Mouse (Mus musculus) myocyte (in vitro differentiated cells): Measurements from ENCODE around the gene Sin3b. TPM values are rescaled to one million over a fixed set of nuclear protein-coding genes. Genes with fewer than 3 reads are reported as not detected.
"Not testable (repeated sequence)": the region's sequence is repeated elsewhere in the genome, so short reads cannot be mapped to it uniquely, and the experiment has no call there.

Experiments
- H3K27me3 ChIP-seq: one replicate; pipeline ENCODE4 v1.6.1; 2011; ENCODE audit not compliant: control insufficient read depth, insufficient read depth, insufficient read length
- H3K36me3 ChIP-seq: one replicate; pipeline ENCODE4 v1.6.1; 2011; ENCODE audit not compliant: control insufficient read depth, insufficient read depth
- H3K4me2 ChIP-seq: one replicate; pipeline ENCODE4 v1.6.1; 2011; ENCODE audit warnings: low read depth, control low read depth
- H3K4me3 ChIP-seq: one replicate; pipeline ENCODE4 v1.5.1; 2011; ENCODE audit warnings: mild to moderate bottlenecking, control low read depth, moderate library complexity
- H3K79me2 ChIP-seq: one replicate; pipeline ENCODE4 v1.6.1; 2011; ENCODE audit not compliant: control insufficient read depth, insufficient read depth
- H3ac ChIP-seq: one replicate; pipeline ENCODE4 v1.6.1; 2011; ENCODE audit not compliant: control insufficient read depth, insufficient read length
- CEBPB ChIP-seq: IDR thresholded peaks from 2 replicates; pipeline ENCODE4 v1.6.1; 2011; ENCODE audit warnings: mild to moderate bottlenecking, moderate library complexity; ENCODE audit not compliant: poor library complexity, insufficient read depth, severe bottlenecking
- E2F4 ChIP-seq: IDR thresholded peaks from one replicate; pipeline ENCODE4 v1.6.1; 2011; ENCODE audit warnings: mild to moderate bottlenecking, control low read depth, moderate library complexity; ENCODE audit not compliant: insufficient read depth
- MAX ChIP-seq: IDR thresholded peaks from one replicate; pipeline ENCODE4 v1.6.1; 2011; ENCODE audit warnings: low read depth, mild to moderate bottlenecking, control low read depth
- MYOD1 ChIP-seq, 3 experiments: IDR thresholded peaks; one replicate each; pipeline ENCODE4 v1.6.1; 2011; ENCODE audit warnings: control low read depth in 2 of 3, low read depth in 2 of 3, mild to moderate bottlenecking in 2 of 3, moderate library complexity in 1 of 3; ENCODE audit not compliant: insufficient read length in 2 of 3, control insufficient read depth in 1 of 3
- MYOG ChIP-seq, 3 experiments: IDR thresholded peaks; one replicate each; pipeline ENCODE4 v1.6.1; 2011; ENCODE audit warnings: control low read depth in 2 of 3, low read depth in 2 of 3, mild to moderate bottlenecking in 2 of 3; ENCODE audit not compliant: insufficient read length in 2 of 3, control insufficient read depth in 1 of 3, insufficient read depth in 1 of 3
- POLR2A ChIP-seq: IDR thresholded peaks from one replicate; pipeline ENCODE4 v1.6.1; 2011; ENCODE audit warnings: low read depth, mild to moderate bottlenecking, control low read depth, moderate library complexity; ENCODE audit not compliant: insufficient read length
- POLR2AphosphoS2 ChIP-seq: IDR thresholded peaks from one replicate; pipeline ENCODE4 v1.6.1; 2011; ENCODE audit warnings: low read depth, control low read depth; ENCODE audit not compliant: insufficient read length
- REST ChIP-seq: IDR thresholded peaks from one replicate; pipeline ENCODE4 v1.6.1; 2011; ENCODE audit warnings: mild to moderate bottlenecking, control low read depth, moderate library complexity; ENCODE audit not compliant: insufficient read depth, insufficient read length
- SRF ChIP-seq: IDR thresholded peaks from one replicate; pipeline ENCODE4 v1.6.1; 2011; ENCODE audit warnings: low read depth; ENCODE audit not compliant: control insufficient read depth, insufficient read length
- TCF12 ChIP-seq: IDR thresholded peaks from one replicate; pipeline ENCODE4 v1.6.1; 2011; ENCODE audit warnings: mild to moderate bottlenecking, control low read depth; ENCODE audit not compliant: poor library complexity, insufficient read depth, severe bottlenecking
- TCF3 ChIP-seq: IDR thresholded peaks from one replicate; pipeline ENCODE4 v1.6.1; 2011; ENCODE audit warnings: low read depth, control low read depth; ENCODE audit not compliant: insufficient read length
- USF1 ChIP-seq: IDR thresholded peaks from one replicate; pipeline ENCODE4 v1.6.1; 2011; ENCODE audit warnings: low read depth, mild to moderate bottlenecking, control low read depth, moderate library complexity
- polyA plus RNA-seq: library from polyadenylated mRNA; unstranded; fragments of >200 nt; fragmentation: generic; extraction: Trizol; gene quantifications from one replicate; pipeline ENCODE4 v1.2.1, GENCODE M21; 2012; ENCODE audit warnings: missing spikeins

The Sin3b gene
- polyA plus RNA-seq, 1 experiment = 155 TPM

GRCm38 (mm10) chr8:72680133-72680532 lies 43.0 kb upstream of the Sin3b start:
- no peaks in the 10 kb centered on the region for H3K36me3 ChIP-seq
- H3K79me2 ChIP-seq = no peaks in the 10 kb centered on the region
- H3ac ChIP-seq = no peak overlapping the region
- TF ChIP-seq MYOD1 (IDR thresholded peaks at IDR 0.05; ENCODE audit: control insufficient read depth in 1 of 3, insufficient read length in 2 of 3, low read depth in 2 of 3) = no peak
- no peak for TF ChIP-seq E2F4
- TF ChIP-seq SRF = no peak
- no peak for TF ChIP-seq REST
- TF ChIP-seq MAX = no peak
- no peak for TF ChIP-seq TCF3
- TF ChIP-seq MYOG (IDR thresholded peaks at IDR 0.05; ENCODE audit: control insufficient read depth in 1 of 3, insufficient read depth in 1 of 3, insufficient read length in 2 of 3, low read depth in 2 of 3) = no peak
- TF ChIP-seq POLR2A = no peak
- TF ChIP-seq USF1 = no peak
- no peak overlapping the region for H3K4me3 ChIP-seq
- H3K27me3 ChIP-seq = no peaks in the 10 kb centered on the region
- no peak overlapping the region for H3K4me2 ChIP-seq

GRCm38 (mm10) chr8:72682051-72682687 lies 40.9 kb upstream of the Sin3b start:
- Histone ChIP-seq H3K4me2 (no peak overlapping the region), H3K27me3 (no peaks in the 10 kb centered on the region)
- no peak for TF ChIP-seq REST
- no peak for TF ChIP-seq MYOG (IDR thresholded peaks at IDR 0.05; ENCODE audit: control insufficient read depth in 1 of 3, insufficient read depth in 1 of 3, insufficient read length in 2 of 3, low read depth in 2 of 3)
- no peak for TF ChIP-seq TCF3
- TF ChIP-seq MYOD1 (IDR thresholded peaks at IDR 0.05; ENCODE audit: control insufficient read depth in 1 of 3, insufficient read length in 2 of 3, low read depth in 2 of 3) = no peak
- no peak for TF ChIP-seq MAX
- TF ChIP-seq TCF12 = no peak
- TF ChIP-seq USF1 = no peak
- TF ChIP-seq POLR2A = no peak
- no peak for TF ChIP-seq CEBPB
- TF ChIP-seq SRF = no peak
- TF ChIP-seq POLR2AphosphoS2 = no peak

GRCm38 (mm10) chr8:72683010-72683521 lies 40.0 kb upstream of the Sin3b start:
- TF ChIP-seq TCF3 (no peak), REST (no peak), POLR2A (no peak), SRF (no peak), MYOD1 (IDR thresholded peaks at IDR 0.05; ENCODE audit: control insufficient read depth in 1 of 3, insufficient read length in 2 of 3, low read depth in 2 of 3) (no peak), MAX (no peak), USF1 (no peak), E2F4 (no peak), POLR2AphosphoS2 (no peak), TCF12 (no peak), CEBPB (no peak), MYOG (IDR thresholded peaks at IDR 0.05; ENCODE audit: control insufficient read depth in 1 of 3, insufficient read depth in 1 of 3, insufficient read length in 2 of 3, low read depth in 2 of 3) (no peak)
- Histone ChIP-seq H3K27me3 (peaks cover 3% of the 10 kb centered on the region), H3ac (no peak overlapping the region), H3K79me2 (no peaks in the 10 kb centered on the region), H3K4me3 (no peak overlapping the region), H3K4me2 (no peak overlapping the region), H3K36me3 (no peaks in the 10 kb centered on the region)

More at GRCm38 (mm10) chr8:72682051-72682687, 40.9 kb upstream of the Sin3b start:
- H3K36me3 ChIP-seq = no peaks in the 10 kb centered on the region
- H3K4me3 ChIP-seq = no peak overlapping the region
- H3ac ChIP-seq = no peak overlapping the region
- no peaks in the 10 kb centered on the region for H3K79me2 ChIP-seq

GRCm38 (mm10) chr8:72683572-72684099 lies 39.4 kb upstream of the Sin3b start:
- H3K4me3 ChIP-seq, H3K4me2 ChIP-seq, H3K79me2 ChIP-seq, H3ac ChIP-seq, H3K36me3 ChIP-seq, H3K27me3 ChIP-seq: not testable (repeated sequence)

GRCm38 (mm10) chr8:72698349-72698926 lies 24.6 kb upstream of the Sin3b start:
- no peaks in the 10 kb centered on the region for H3K79me2 ChIP-seq
- no peaks in the 10 kb centered on the region for H3K36me3 ChIP-seq
- H3K4me3 ChIP-seq = no peak overlapping the region
- no peak overlapping the region for H3ac ChIP-seq
- H3K4me2 ChIP-seq = no peak overlapping the region
- TF ChIP-seq E2F4 (no peak), USF1 (no peak), MYOG (IDR thresholded peaks at IDR 0.05; ENCODE audit: control insufficient read depth in 1 of 3, insufficient read depth in 1 of 3, insufficient read length in 2 of 3, low read depth in 2 of 3) (no peak), TCF3 (no peak), MYOD1 (IDR thresholded peaks at IDR 0.05; ENCODE audit: control insufficient read depth in 1 of 3, insufficient read length in 2 of 3, low read depth in 2 of 3) (no peak), POLR2AphosphoS2 (no peak), TCF12 (no peak), SRF (no peak)
- no peaks in the 10 kb centered on the region for H3K27me3 ChIP-seq
